ENCODE assay signal across 16 mouse cellular contexts in the genomic region with DNA sequence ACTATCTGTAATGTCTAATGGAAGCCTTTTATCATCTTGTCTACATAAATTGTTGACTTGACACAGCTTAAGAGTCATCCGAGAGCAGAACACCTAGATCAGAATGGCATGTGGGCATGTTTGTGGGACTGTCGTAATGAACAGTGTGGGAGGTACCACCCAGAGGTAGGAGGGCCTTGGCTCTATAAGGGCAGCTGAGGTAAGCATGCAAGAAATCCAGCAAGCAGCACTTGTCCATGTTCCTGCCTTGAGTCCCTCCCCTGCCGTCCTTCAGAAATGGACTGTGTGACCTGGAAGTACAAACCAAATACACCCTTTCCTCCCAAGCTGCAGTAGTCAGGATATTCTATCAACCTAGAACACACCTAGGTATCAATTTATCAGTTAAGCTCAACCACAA. TPM values are rescaled to one million over a fixed set of nuclear protein-coding genes. Genes with fewer than 3 reads are reported as not detected.
A peak's percentile ranks its signal among the peaks of the same experiment; 100 is the strongest.
DNase-seq lines count a peak whose midpoint lies in the region; ATAC-seq and TF ChIP-seq lines count a peak whose summit lies in the region.
"Had no signal": no experiment of that assay in that cellular context is flagged by ENCODE, and none has a peak within 500 bp of the region (broad histone marks: within the 10 kb centered on the region; RNA-seq: fewer than 3 reads in every experiment).

No protein-coding gene starts in this region.

- H3K27ac ChIP-seq in liver, adult 2 months (replicated peaks; ENCODE audit: insufficient read depth, low read depth, low read length): no peak overlapping the region
- H3K27ac ChIP-seq in liver, postnatal 0 days (ENCODE audit: low read depth): no peak overlapping the region
- no peak overlapping the region for H3K27ac ChIP-seq in stomach, postnatal 0 days (replicated peaks)
- H3K27ac ChIP-seq: gastrocnemius, adult 2 months; heart, embryonic 10.5 days; heart, embryonic 13.5 days; hindbrain, embryonic 14.5 days; hindbrain, postnatal 0 days had no signal

- WGBS in liver, adult 2 months: 49% methylated on average over 3 of the region's 3 CpGs
- 62% methylated on average over 3 of the region's 3 CpGs for WGBS in liver, postnatal 0 days (ENCODE audit: insufficient replicate concordance)
- WGBS in stomach, postnatal 0 days: 61% methylated on average over 3 of the region's 3 CpGs

- no peak overlapping the region for H3K4me3 ChIP-seq in liver, adult 2 months (ENCODE audit: insufficient read depth, low read depth, low read length)
- no peak overlapping the region for H3K4me3 ChIP-seq in liver, postnatal 0 days (ENCODE audit: low read depth, low read length)
- H3K4me3 ChIP-seq in stomach, postnatal 0 days (ENCODE audit: low read depth, low read length): no peak overlapping the region
- H3K4me3 ChIP-seq: gastrocnemius, adult 2 months; heart, embryonic 10.5 days; heart, embryonic 13.5 days had no signal

- H3K9me3 ChIP-seq in liver, postnatal 0 days (ENCODE audit: low read length): no peaks in the 10 kb centered on the region
- no peaks in the 10 kb centered on the region for H3K9me3 ChIP-seq in stomach, postnatal 0 days (ENCODE audit: control insufficient read depth, low read length)
- H3K9me3 ChIP-seq: heart, embryonic 10.5 days; heart, embryonic 13.5 days had no signal

- peaks cover 29% of the 10 kb centered on the region for H3K79me2 ChIP-seq in liver, adult 2 months (ENCODE audit: control insufficient read depth, insufficient read depth, low read length)

- peaks cover 5% of the 10 kb centered on the region for H3K4me1 ChIP-seq in liver, adult 2 months (ENCODE audit: control insufficient read depth, insufficient read depth, low read length)
- H3K4me1 ChIP-seq in liver, postnatal 0 days (ENCODE audit: insufficient read depth): peaks cover 7% of the 10 kb centered on the region
- no peaks in the 10 kb centered on the region for H3K4me1 ChIP-seq in stomach, postnatal 0 days (replicated peaks; ENCODE audit: control insufficient read depth, insufficient read depth)

- no peak overlapping the region for H3K4me2 ChIP-seq in liver, postnatal 0 days (ENCODE audit: low read depth, low read length)
- no peak overlapping the region for H3K4me2 ChIP-seq in stomach, postnatal 0 days (replicated peaks; ENCODE audit: low read depth)
- H3K4me2 ChIP-seq: heart, embryonic 13.5 days; hindbrain, embryonic 14.5 days had no signal

- peak; percentile 59 to 80 for DNase-seq in adrenal gland, adult (ENCODE audit: inconsistent age in 2 of 2, low spot score in 1 of 2)
- DNase-seq in adrenal gland, postnatal 4 days (ENCODE audit: low spot score in 2 of 2): no peak
- DNase-seq in adrenal gland, postnatal 14 days: peak; percentile 47
- DNase-seq in adrenal gland, postnatal 25 days: no peak
- peak; percentile 15 for DNase-seq in liver, adult 2 months (ENCODE audit: extremely low read depth, low read depth, low spot score)
- no peak for DNase-seq in liver, postnatal 0 days
- no peak for DNase-seq in stomach, postnatal 0 days (ENCODE audit: low spot score)
- no peak for DNase-seq in spleen, postnatal 10 days (ENCODE audit: low spot score in 2 of 2)

- no peak for TF ChIP-seq POLR2A in liver, adult 2 months (IDR thresholded peaks at IDR 0.05; ENCODE audit: extremely low read depth, insufficient read depth, low read length)

- ATAC-seq in liver, postnatal 0 days: no peak
- peak; percentile 66 for ATAC-seq in stomach, postnatal 0 days (ENCODE audit: low FRiP score, low TSS enrichment)
- ATAC-seq: activated CD4-positive, CD25-positive, alpha-beta regulatory T cell, adult 4 months; forebrain, postnatal 0 days; hindbrain, postnatal 0 days; inflammation-experienced regulatory T-cells, adult 6 months had no signal

- no peak overlapping the region for H3K9ac ChIP-seq in liver, adult 2 months (ENCODE audit: low read depth, low read length)
- H3K9ac ChIP-seq in liver, postnatal 0 days (replicated peaks): no peak overlapping the region
- H3K9ac ChIP-seq in stomach, postnatal 0 days (ENCODE audit: low read length): no peak overlapping the region
- H3K9ac ChIP-seq: forebrain, postnatal 0 days; heart, embryonic 13.5 days; hindbrain, embryonic 14.5 days had no signal

- no peak for TF ChIP-seq EP300 in liver, postnatal 0 days (IDR thresholded peaks at IDR 0.05; ENCODE audit: low read depth)
- TF ChIP-seq EP300 in stomach, postnatal 0 days (optimal IDR thresholded peaks at IDR 0.05): no peak

- H3K36me3 ChIP-seq in liver, adult 2 months (ENCODE audit: control insufficient read depth, insufficient read depth, low read length): no peaks in the 10 kb centered on the region
- 0 out of 2 replicates have a peak, but pooled peaks cover 5% of the 10 kb centered on the region for H3K36me3 ChIP-seq in liver, postnatal 0 days (replicated peaks; ENCODE audit: insufficient read depth, low read length)
- H3K36me3 ChIP-seq in stomach, postnatal 0 days (ENCODE audit: control insufficient read depth, insufficient read depth, low read length): no peaks in the 10 kb centered on the region

- no peak for TF ChIP-seq CTCF in liver, adult 2 months (IDR thresholded peaks at IDR 0.05; ENCODE audit: low read depth, low read length)
- TF ChIP-seq CTCF in liver, postnatal 0 days (IDR thresholded peaks at IDR 0.05; ENCODE audit: low read depth): no peak
- no peak for TF ChIP-seq CTCF in stomach, postnatal 0 days (IDR thresholded peaks at IDR 0.05; ENCODE audit: low read depth)

- no peaks in the 10 kb centered on the region for H3K27me3 ChIP-seq in liver, adult 2 months (ENCODE audit: control insufficient read depth, insufficient read depth, low read length)
- H3K27me3 ChIP-seq in liver, postnatal 0 days (ENCODE audit: insufficient read depth, low read length): no peaks in the 10 kb centered on the region
- no peaks in the 10 kb centered on the region for H3K27me3 ChIP-seq in stomach, postnatal 0 days (ENCODE audit: control insufficient read depth, insufficient read depth, low read length)
- H3K27me3 ChIP-seq: heart, embryonic 13.5 days had no signal

RNA-seq across cellular contexts. Expression of a gene that starts 9.7 kb away (rescaled TPM):
- total RNA-seq in adrenal gland, postnatal 4 days (2021): 10 to 100 TPM; 32.9 to 33.2 TPM
- total RNA-seq in adrenal gland, postnatal 14 days (2021): 33.7 and 36.4 TPM in 2 replicates
- 35.6 and 37.9 TPM in 2 replicates for total RNA-seq in adrenal gland, postnatal 25 days (2021)
- 5.7 and 6.1 TPM in 2 replicates for total RNA-seq in liver, adult 2 months (2014; rRNA removed)
- 1.4 and 1.5 TPM in 2 replicates for polyA plus RNA-seq in liver, adult 2 months (2012; rRNA removed)
- polyA plus RNA-seq in liver, postnatal 0 days (2015; fragmentation: Nextera tagmentation; extraction: Ambion mirVana): 1.8 and 2.0 TPM in 2 replicates
- 5.2 and 5.7 TPM in 2 replicates for polyA plus RNA-seq in stomach, postnatal 0 days (2015; fragmentation: Nextera tagmentation; extraction: Ambion mirVana)

Comparison
In these comparisons a context has a peak if more than half of its experiments do, and no peak if none do; other contexts are left out.
1. DNase-seq: peak in adrenal gland, adult (2 of 2), adrenal gland, postnatal 14 days (single experiment) and liver, adult 2 months (single experiment); none in adrenal gland, postnatal 4 days (0 of 2), adrenal gland, postnatal 25 days (single experiment), liver, postnatal 0 days (single experiment), stomach, postnatal 0 days (single experiment) and spleen, postnatal 10 days (0 of 2).